16 mouse cellular contexts compared by ENCODE assay signal in the genomic region with DNA sequence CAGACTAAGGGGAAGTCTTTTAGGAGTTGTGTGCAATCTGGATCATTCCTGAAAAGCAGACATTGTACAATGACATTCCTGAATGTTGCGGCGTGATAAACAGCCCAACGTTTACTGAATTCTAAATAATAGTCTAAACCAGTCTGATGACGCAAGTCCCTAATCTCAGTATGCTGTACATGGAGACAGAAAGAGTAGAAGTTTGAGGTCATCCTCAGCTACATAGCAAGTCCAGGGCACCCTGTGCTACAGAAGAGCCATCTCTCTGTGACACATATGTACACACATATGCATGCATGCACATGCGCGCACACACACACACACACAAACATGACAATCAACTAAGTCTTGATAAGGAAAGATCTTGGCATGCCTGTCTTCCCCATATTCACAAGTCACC.
A peak's percentile ranks its signal among the peaks of the same experiment; 100 is the strongest.
DNase-seq lines count a peak whose midpoint lies in the region; ATAC-seq and TF ChIP-seq lines count a peak whose summit lies in the region.
"Had no signal": no experiment of that assay in that cellular context is flagged by ENCODE, and none has a peak within 500 bp of the region (broad histone marks: within the 10 kb centered on the region; RNA-seq: fewer than 3 reads in every experiment).

No protein-coding gene starts in this region.

- H3K27me3 ChIP-seq in forebrain, embryonic 15.5 days: no peaks in the 10 kb centered on the region
- no peaks in the 10 kb centered on the region for H3K27me3 ChIP-seq in forebrain, postnatal 0 days (ENCODE audit: insufficient read depth, low read length)
- H3K27me3 ChIP-seq in intestine, embryonic 15.5 days (replicated peaks): no peaks in the 10 kb centered on the region
- H3K27me3 ChIP-seq in intestine, embryonic 16.5 days (replicated peaks; ENCODE audit: control insufficient read depth, insufficient read depth, low read length): no peaks in the 10 kb centered on the region
- H3K27me3 ChIP-seq: embryonic facial prominence, embryonic 13.5 days; embryonic facial prominence, embryonic 15.5 days; forebrain, embryonic 13.5 days had no signal

- DNase-seq in forebrain, postnatal 0 days: no peak
- no peak for DNase-seq in embryo, embryonic 10.5 days (ENCODE audit: low spot score)
- DNase-seq: adrenal gland, adult 8-10 months; cerebellum, adult 11-12 months; cerebellum, adult 2 months; cerebellum, postnatal 25 days had no signal

- no peaks in the 10 kb centered on the region for H3K36me3 ChIP-seq in forebrain, embryonic 15.5 days
- no peaks in the 10 kb centered on the region for H3K36me3 ChIP-seq in forebrain, postnatal 0 days (ENCODE audit: insufficient read depth)
- H3K36me3 ChIP-seq in intestine, embryonic 15.5 days: no peaks in the 10 kb centered on the region
- H3K36me3 ChIP-seq in intestine, embryonic 16.5 days (ENCODE audit: control insufficient read depth, insufficient read depth, low read length): no peaks in the 10 kb centered on the region
- H3K36me3 ChIP-seq: embryonic facial prominence, embryonic 13.5 days; embryonic facial prominence, embryonic 15.5 days had no signal

- H3K4me2 ChIP-seq in forebrain, embryonic 15.5 days (replicated peaks): no peak overlapping the region
- no peak overlapping the region for H3K4me2 ChIP-seq in forebrain, postnatal 0 days (ENCODE audit: low read depth)
- no peak overlapping the region for H3K4me2 ChIP-seq in intestine, embryonic 15.5 days (replicated peaks)
- no peak overlapping the region for H3K4me2 ChIP-seq in intestine, embryonic 16.5 days (ENCODE audit: low read depth, low read length)
- H3K4me2 ChIP-seq: embryonic facial prominence, embryonic 13.5 days; embryonic facial prominence, embryonic 15.5 days; forebrain, embryonic 13.5 days had no signal

- no peak overlapping the region for H3K27ac ChIP-seq in forebrain, embryonic 15.5 days (replicated peaks)
- no peak overlapping the region for H3K27ac ChIP-seq in forebrain, postnatal 0 days (ENCODE audit: low read depth, low read length)
- no peak overlapping the region for H3K27ac ChIP-seq in intestine, embryonic 15.5 days
- no peak overlapping the region for H3K27ac ChIP-seq in intestine, embryonic 16.5 days (ENCODE audit: low read length)
- H3K27ac ChIP-seq: embryonic facial prominence, embryonic 13.5 days; embryonic facial prominence, embryonic 15.5 days; forebrain, embryonic 10.5 days; forebrain, embryonic 13.5 days had no signal

- no peak overlapping the region for H3K4me3 ChIP-seq in forebrain, embryonic 15.5 days
- H3K4me3 ChIP-seq in forebrain, postnatal 0 days (ENCODE audit: low read depth, low read length): no peak overlapping the region
- H3K4me3 ChIP-seq in intestine, embryonic 15.5 days (replicated peaks): no peak overlapping the region
- no peak overlapping the region for H3K4me3 ChIP-seq in intestine, embryonic 16.5 days (ENCODE audit: low read length)
- H3K4me3 ChIP-seq: embryonic facial prominence, embryonic 13.5 days; embryonic facial prominence, embryonic 15.5 days; erythroblast, embryonic 14.5 days; forebrain, embryonic 10.5 days; forebrain, embryonic 13.5 days had no signal

- no peaks in the 10 kb centered on the region for H3K4me1 ChIP-seq in forebrain, embryonic 15.5 days
- no peaks in the 10 kb centered on the region for H3K4me1 ChIP-seq in forebrain, postnatal 0 days (ENCODE audit: insufficient read depth)
- H3K4me1 ChIP-seq in intestine, embryonic 15.5 days (replicated peaks): no peaks in the 10 kb centered on the region
- H3K4me1 ChIP-seq in intestine, embryonic 16.5 days (ENCODE audit: control insufficient read depth, insufficient read depth, low read length): peaks cover 5% of the 10 kb centered on the region; the same call in 1 of the 2 replicates
- H3K4me1 ChIP-seq: embryonic facial prominence, embryonic 13.5 days; embryonic facial prominence, embryonic 15.5 days; forebrain, embryonic 10.5 days; forebrain, embryonic 13.5 days had no signal

- no peak overlapping the region for H3K9ac ChIP-seq in forebrain, embryonic 15.5 days (replicated peaks)
- H3K9ac ChIP-seq in forebrain, postnatal 0 days: no peak overlapping the region
- H3K9ac ChIP-seq in intestine, embryonic 15.5 days: no peak overlapping the region
- no peak overlapping the region for H3K9ac ChIP-seq in intestine, embryonic 16.5 days (ENCODE audit: low read depth, low read length)
- H3K9ac ChIP-seq: embryonic facial prominence, embryonic 13.5 days; embryonic facial prominence, embryonic 15.5 days; forebrain, embryonic 13.5 days had no signal

- 0 out of 2 replicates have a peak, but pooled peaks have one; percentile 32 for ATAC-seq in forebrain, embryonic 15.5 days (replicated peaks)
- no peak for ATAC-seq in forebrain, postnatal 0 days
- ATAC-seq in intestine, embryonic 15.5 days: peak; percentile 17; the same call in 1 of the 2 replicates
- ATAC-seq in intestine, embryonic 16.5 days: no peak
- 0 out of 2 replicates have a peak, but pooled peaks have one; percentile 9 for ATAC-seq in monocyte, adult 5-6 weeks (replicated peaks; ENCODE audit: insufficient number of reproducible peaks, low FRiP score, low TSS enrichment, poor library complexity, severe bottlenecking)
- ATAC-seq: Patski had no signal

- 93% methylated on average over 6 of the region's 6 CpGs for WGBS in forebrain, embryonic 15.5 days
- 91% methylated on average over 6 of the region's 6 CpGs for WGBS in forebrain, postnatal 0 days
- 88% methylated on average over 6 of the region's 6 CpGs for WGBS in intestine, embryonic 15.5 days
- 91% methylated on average over 6 of the region's 6 CpGs for whole genome bisulfite sequencing in intestine, embryonic 16.5 days

- TF ChIP-seq CTCF in forebrain, postnatal 0 days (IDR thresholded peaks at IDR 0.05; ENCODE audit: low read depth): no peak

- no peaks in the 10 kb centered on the region for H3K9me3 ChIP-seq in forebrain, embryonic 15.5 days
- H3K9me3 ChIP-seq in forebrain, postnatal 0 days (ENCODE audit: low read length): no peaks in the 10 kb centered on the region
- no peaks in the 10 kb centered on the region for H3K9me3 ChIP-seq in intestine, embryonic 15.5 days
- no peaks in the 10 kb centered on the region for H3K9me3 ChIP-seq in intestine, embryonic 16.5 days (ENCODE audit: control insufficient read depth, low read length)
- H3K9me3 ChIP-seq: embryonic facial prominence, embryonic 13.5 days; embryonic facial prominence, embryonic 15.5 days; forebrain, embryonic 10.5 days; forebrain, embryonic 13.5 days had no signal

Comparison
In these comparisons a context has a peak if more than half of its experiments do, and no peak if none do; other contexts are left out.
1. ATAC-seq: peak in forebrain, embryonic 15.5 days (single experiment), intestine, embryonic 15.5 days (single experiment) and monocyte, adult 5-6 weeks (single experiment); none in forebrain, postnatal 0 days (single experiment) and intestine, embryonic 16.5 days (single experiment).